Mouse (Mus musculus): Measurements from ENCODE around the gene Parp16.
"Not testable (repeated sequence)": the region's sequence is repeated elsewhere in the genome, so short reads cannot be mapped to it uniquely, and the experiment has no call there.

Parp16 gene

DNA sequence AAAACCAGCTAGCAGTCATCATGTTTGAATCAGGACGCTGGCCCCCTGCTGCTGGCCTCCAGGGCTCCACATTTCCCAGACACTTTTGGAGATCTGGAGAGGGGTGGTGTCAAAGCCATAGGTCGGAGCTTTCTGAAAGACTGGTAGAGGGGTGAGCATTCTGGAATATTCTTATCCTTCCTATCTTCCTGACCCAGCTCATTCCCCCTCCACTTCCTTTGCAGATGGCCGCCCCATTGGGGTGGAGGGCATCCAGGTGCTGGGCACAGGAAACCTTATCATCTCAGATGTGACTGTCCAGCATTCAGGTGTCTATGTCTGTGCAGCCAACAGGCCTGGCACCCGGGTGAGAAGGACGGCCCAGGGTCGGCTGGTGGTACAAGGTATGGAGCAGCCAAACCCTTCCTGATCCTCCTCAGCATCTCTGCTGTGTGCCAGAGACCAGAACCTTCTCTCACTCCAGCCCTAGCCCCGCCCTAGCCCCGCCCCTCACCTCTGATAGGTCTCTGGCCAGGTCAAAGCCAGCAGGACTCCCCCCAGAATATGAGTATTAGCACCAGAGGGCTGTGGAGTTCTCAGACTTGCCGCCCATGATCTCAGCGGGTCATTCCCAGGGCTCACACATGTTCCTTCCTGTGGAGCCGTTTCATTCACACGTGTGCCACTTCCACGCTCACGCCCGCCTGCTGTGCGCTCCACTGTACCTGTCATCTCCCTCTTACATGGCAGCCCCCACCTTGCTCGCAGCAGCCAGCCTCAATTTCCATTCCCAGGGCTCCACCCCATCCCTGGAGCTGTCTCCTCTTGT lies 15.1 kb upstream of the Parp16 start:
- no peak for DNase-seq

- peak; percentile 81 for DNase-seq
Measured at GRCm38 (mm10) chr9:65188599-65188998, 6.6 kb upstream of the Parp16 start.

- no peak for DNase-seq
Measured at GRCm38 (mm10) chr9:65190306-65190705, 4.8 kb upstream of the Parp16 start.

DNA sequence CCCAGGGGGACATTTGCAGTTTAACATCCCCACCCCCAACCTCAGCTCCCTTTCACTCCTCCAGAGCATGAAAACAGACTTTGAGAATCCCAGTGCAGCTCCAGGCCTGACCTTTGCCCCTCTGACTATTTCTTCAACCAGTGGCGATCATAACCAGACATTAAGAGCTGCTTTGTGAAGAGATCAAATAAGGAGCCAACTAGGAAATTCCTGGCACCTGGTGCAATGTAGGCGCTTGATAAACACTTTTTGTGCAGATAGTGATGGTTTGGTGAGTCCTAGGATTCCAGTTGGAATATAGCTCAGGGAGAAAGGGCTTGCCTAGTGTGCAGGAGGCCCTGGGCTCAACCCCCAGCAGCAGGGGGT lies 3.8 kb upstream of the Parp16 start:
- no peak for DNase-seq

- no peak for DNase-seq
Measured at GRCm38 (mm10) chr9:65191755-65192469, 3.2 kb upstream of the Parp16 start.

DNA sequence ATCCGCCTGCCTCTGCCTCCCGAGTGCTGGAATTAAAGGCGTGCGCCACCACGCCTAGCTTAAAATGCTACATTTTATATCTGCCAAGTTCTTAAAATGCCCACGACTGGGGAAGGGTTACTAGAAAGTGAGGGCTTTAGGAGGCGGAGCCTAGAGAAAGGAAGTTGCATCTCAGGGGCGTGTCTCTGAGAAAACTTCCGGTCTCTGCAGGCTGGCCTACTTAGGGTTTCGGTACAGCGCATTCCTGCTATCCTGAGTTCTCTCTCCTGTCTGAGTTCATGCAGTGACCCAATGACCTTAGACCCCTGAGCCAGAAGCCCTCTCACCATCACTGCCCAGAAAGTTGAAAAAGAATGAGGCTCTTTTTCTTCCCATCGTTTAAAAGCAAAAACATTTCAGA lies 1.9 kb upstream of the Parp16 start:
- no peak for DNase-seq

GRCm38 (mm10) chr9:65195621-65195981 lies 448 bp downstream of the Parp16 start:
- no peak for DNase-seq

DNA sequence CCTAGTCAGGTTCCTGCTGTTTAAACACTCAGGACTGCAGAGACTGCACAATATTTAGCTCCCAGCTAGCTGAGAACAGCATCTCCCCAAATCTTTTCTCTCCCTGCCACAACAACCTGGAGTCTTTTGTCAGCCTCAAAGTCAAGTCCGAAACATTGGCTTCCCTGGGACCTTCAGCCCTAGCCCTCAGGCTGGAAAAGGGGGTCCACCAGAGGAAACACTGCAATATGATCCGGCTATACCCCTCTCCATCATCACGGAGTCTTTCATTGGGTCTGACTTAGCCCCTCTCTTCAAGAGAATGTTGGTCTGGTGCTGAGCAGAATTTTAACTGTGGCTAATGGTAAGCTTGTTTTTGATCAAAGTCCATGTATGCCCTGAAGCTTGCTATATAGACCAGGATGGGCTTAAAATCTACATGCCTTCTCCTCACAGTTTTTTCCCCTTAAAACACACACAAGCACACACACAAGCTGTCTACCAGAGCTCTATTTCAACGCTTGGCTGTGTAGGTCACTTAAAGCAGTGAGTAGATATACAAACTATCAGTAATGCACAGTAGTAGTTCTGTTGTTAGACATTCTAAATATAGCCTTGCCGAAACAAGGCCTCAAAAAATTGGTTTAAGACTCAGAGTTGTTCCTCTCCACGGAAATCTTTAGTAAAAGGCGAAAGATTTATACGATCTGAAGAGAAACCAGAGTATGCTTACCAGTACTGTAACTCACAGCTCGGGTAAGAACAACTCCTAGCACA lies 1.0 kb downstream of the Parp16 start:
- no peak for DNase-seq

- peak; percentile 92 for DNase-seq
Measured at GRCm38 (mm10) chr9:65196738-65197569, 1.8 kb downstream of the Parp16 start.

GRCm38 (mm10) chr9:65197826-65198225 lies 2.7 kb downstream of the Parp16 start:
- DNase-seq = no peak

- no peak for DNase-seq
Measured at GRCm38 (mm10) chr9:65199723-65200122, 4.6 kb downstream of the Parp16 start.

- DNase-seq = no peak
Measured at GRCm38 (mm10) chr9:65200606-65201005, 5.5 kb downstream of the Parp16 start.

- no peak for DNase-seq
Measured at GRCm38 (mm10) chr9:65201021-65201380, 5.8 kb downstream of the Parp16 start.

DNA sequence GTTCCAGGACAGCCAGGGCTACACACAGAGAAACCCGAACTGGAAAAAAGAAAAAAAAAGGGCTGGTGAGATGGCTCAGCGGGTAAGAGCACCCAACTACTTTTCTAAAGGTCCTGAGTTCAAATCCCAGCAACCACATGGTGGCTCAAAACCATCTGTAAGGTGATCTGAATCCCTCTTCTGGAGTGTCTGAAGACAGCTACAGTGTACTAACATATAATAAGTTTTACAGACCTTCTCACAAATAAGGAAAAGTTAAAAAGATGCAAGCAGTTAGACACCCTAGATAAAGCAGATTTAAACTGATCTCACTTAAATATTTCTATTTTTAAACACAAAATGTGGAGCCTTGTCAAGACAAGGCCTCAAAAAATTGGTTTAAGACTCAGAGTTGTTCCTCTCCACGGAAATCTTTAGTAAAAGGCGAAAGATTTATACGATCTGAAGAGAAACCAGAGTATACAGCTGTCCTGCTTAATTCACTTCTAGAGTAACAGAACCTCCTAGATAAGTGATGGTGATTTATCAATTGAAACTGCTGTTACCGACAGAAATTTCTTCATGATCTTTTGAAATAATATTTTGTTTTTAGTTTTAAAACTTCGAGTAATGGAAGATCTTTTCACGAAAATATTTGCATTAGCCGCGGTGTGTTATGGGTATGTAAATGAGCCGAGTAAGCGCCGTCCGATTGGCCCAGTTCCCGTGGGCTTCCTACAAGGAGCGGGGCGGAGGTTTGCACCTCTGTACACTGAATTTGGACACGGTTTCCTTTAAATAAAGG lies 6.4 kb downstream of the Parp16 start:
- DNase-seq = peak; percentile 85

- DNase-seq = no peak
Measured at GRCm38 (mm10) chr9:65202165-65202754, 7.1 kb downstream of the Parp16 start.

DNA sequence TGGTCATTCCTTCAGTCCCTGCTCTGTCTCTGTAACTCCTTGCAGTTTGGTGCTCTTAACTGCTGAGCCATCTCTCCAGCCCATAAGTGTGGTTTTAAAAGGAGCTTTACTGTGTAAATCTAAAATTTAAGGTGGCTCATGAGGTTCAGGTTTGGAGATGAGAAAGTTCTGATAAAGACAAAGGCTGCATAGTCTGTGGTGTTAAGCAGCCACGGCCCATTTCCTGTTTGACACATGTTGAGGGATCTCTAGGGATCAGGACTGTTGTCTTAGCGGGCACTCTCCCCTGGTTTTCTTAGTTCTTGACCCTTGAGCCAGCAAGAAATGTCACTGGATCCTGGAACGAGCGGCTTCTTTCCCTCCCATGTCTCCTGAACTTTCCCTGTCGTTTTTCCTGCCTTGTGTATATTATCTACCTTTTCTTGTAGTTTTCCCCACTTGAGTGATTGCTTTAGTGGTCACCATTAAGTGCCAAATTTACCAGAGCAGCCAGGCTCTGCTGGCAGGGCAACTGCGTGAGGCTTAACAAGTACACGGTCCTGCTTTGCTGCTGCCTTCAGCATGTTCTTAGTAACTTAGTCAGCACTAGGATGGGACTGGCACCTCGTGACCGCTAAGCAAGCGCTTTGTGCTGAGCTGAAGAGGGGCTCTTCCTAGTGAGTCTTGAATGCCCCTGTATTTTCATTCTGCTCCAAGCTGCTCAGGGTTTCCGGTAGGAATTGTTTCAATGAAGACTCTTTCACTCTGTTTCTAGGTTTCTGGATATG lies 10.1 kb downstream of the Parp16 start:
- no peak for DNase-seq

DNA sequence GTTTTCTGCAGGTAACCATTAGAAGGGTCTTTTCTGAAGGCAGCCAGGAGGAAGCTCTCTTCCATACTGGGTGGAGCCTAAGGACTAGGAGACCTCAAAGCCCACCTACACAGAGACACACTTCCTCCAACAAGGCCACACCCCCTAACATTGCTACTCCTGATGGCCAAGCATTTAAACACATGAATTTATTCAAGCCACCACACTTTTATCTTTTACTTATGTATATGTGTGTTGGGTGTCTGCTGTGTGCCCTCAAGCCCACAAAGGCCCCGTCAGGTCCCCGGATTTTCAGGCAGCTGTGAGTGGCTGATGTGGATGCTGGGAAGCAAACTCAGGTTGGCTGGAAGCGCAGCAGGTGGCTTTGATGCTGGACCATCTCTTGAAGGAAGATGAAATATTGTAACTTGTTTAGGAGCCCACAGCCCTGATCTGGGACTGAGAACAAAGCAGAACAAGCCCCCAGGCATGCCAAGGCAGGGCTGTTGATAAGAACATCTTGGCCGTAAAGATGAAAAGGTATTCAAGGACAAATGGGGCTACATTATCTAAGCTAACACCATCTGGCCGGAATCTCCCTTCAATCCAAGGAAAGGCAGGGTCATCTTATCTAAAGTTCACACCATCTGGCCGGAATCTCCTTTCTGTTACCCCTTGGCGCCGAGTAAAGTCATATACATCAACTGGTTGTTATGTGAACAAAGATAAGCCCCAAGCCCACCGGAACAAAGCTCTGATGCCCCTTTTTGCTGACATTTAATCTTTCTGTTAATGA lies 12.1 kb downstream of the Parp16 start:
- not testable (repeated sequence) for DNase-seq

DNA sequence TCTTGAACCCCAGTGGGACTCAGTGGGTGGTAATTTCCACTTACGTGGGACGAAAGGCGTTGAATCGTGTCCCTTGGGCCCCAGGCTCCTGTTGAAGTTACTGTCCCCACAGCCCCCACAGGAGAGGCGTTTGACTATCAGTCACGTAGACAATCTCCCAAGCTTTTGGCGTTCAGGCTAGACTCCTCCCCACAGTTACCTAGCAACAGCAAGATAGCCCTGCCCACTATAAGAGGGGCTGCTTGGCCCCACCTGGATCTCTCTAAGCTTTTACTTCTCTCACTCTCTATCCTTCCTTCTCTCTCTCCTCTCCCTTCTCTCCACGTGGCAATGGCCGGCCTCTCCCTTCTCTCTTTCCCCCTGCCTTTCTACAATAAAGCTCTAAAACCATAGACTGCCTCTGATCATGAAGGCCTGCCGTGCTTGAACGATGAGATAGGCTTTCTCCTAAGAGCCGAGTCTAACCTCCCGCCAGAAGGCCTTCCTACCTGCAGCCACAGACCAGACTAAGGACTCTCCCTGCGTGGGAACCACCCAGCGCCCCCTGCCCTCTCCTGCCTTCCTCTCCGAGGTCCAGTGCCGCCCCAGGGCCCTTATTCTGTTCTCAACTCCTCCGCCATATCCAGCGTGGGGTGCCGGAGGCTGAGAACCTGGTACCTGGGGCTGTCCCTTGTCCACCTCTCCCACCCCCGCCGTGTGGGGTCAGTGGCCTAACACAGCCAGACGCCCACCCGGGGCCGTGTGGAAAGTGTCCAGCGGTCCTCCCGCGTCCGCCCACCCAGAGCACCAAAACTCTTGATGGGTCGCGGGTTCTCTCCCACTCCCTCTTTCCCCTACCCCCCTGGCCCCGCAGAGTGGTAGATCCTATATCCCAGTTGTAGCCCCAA lies 13.4 kb downstream of the Parp16 start:
- no peak for DNase-seq

GRCm38 (mm10) chr9:65211598-65211997 lies 16.4 kb downstream of the Parp16 start:
- no peak for DNase-seq

Measured in cerebellum, adult 9-11 months (tissue).